Mouse (Mus musculus) frontal cortex, postnatal 25 days (tissue): Measurements from ENCODE around the gene Lrrc72.
"Not testable (repeated sequence)": the region's sequence is repeated elsewhere in the genome, so short reads cannot be mapped to it uniquely, and the experiment has no call there.

Source experiments
- DNase-seq, 2 experiments: peaks; one replicate each; pipeline ENCODE4 v3.0.0; 2022; ENCODE audit warnings: low spot score in 2 of 2

Gene Lrrc72

DNA sequence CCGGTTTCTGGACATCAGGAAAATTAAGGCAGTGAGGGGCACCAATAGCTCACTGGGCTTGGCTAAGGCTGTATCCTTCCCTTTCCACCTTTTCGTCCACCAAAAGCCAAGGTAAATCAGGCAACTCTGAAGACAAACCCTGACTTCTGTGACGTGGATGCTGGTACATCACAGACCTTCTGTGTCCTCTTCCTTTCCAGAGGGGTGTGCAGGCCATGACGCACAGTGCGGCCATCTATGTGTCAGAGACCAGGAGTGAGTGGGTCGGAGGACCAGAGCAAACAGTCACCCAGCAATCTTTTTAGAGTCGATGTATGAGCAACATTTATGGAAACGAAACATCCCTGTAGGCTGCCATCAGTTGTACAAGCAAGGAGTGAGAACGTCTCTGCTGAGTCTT is at the start of gene Lrrc72:
Gene Lrrc72, minus strand, starts transcription at position 101 of the 400 bp plus-strand sequence.
- DNase-seq = no peak

DNA sequence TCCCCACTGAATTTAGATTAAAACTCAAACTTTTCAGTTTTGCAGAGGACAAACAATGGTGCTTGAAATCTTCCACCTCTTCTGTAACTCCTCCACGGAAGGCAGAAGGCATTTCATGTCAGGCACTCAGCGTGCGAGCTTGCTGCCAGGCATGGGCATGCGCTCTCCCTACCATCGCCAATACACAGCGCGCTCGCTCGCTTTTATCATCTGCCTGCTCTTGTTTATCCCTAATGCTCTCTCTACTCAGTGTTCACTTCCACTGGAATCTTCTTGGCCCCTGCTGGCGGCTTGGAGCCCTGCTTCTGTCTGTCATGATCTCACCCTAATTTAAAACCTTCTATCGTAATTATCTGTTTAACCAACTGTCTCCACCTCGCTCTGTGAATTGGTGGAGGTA is 49.1 kb upstream of the Lrrc72 start:
- DNase-seq = no peak

DNA sequence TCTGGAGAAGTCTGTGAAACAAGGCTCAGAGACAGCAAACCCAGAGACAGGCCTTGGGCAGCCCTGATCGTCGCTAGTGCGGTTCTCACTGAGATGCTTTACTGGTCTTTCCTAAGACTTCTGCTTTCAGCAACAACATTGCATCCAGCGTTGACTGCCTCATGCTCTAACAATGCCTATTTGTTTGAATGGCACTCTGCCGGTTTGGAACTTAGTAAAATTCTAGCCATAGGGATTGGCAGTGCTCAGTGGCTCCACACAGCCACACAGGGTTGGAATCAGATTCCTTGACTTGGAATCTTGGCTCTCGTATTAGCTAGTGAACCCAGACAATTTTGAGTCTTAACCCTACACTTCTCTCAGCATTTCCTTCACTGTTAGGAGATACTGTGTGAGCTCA is 38.1 kb upstream of the Lrrc72 start:
- no peak for DNase-seq

GRCm38 (mm10) chr12:36290465-36290864 is 37.3 kb upstream of the Lrrc72 start:
- no peak for DNase-seq

GRCm38 (mm10) chr12:36289634-36290033 is 36.4 kb upstream of the Lrrc72 start:
- no peak for DNase-seq

DNA sequence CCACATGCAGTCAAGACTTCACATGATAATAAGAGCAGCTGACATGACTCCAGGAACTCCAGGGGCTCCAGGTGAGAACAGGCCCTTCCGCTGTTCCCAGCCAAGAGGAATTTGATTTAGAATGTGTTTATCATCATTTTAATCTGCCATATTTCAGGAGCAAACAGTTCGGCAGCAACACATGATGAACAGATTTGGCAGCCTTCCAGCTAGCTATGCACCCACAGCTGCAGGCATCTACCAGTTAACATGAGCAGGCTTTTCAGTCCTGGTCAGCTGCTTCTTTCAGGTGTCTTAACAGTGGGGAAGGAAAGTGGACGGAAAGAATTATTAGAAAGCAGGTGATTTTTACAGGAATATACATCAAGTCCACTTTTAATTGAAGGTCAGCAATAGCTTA is 21.6 kb upstream of the Lrrc72 start:
- no peak for DNase-seq

DNA sequence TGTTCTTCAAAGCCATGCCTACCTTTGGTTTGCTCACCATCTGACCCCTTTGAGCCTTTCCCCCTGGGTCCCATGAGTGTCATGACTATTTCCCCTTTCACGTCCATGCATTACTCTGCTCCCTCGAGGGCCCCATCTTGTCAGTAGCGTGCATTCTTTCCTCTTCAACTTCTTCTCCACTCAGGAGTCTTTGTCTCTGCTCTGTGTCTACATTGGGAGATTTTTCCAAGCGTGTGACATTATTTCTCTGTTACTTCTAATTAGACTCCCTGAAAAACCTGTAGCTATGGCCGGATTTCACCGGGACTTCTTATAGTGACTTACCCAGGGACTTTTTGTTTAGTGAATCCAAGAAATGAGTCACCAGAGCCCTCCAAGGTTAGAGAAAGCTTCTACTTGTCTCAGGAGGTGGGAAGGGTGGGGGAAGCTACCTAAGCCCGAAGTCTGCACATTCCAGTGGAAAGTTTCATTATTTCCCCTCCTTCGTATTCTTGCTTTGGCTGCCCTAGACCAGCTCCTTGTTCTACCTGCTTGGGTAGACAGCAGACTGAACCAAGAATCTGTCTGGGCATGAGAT is 14.6 kb upstream of the Lrrc72 start:
- DNase-seq = no peak

DNA sequence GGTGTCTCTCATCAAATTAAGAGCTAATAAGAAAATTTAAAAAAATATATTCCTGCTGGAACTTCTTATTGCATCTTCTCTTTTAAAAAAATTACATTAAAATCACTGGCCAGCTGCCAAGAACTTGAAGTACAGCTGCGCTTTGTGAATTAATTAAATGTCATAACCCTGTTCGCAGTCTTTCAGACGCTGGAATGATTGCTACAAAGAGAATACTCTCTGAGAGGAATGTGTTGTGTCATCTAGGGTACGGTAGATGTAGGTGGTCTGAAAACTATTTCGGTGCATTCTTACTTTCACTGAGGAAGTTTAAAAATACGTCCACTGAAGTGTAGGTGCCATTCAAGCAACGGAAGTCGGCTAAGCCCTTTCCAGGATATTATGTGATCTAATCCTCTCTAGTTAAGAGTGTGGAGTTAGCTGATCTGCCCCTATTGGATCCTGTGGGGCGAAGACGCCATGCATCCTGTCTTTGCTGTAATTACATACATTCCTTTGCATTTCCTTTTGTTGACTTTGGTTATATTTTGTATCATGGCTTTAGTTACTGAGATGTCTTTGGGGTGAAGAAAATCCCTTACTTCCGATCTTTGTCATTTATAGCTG is 9.0 kb upstream of the Lrrc72 start:
- no peak for DNase-seq

- DNase-seq = no peak
Measured at GRCm38 (mm10) chr12:36255413-36255812, 2.2 kb upstream of the Lrrc72 start.

DNA sequence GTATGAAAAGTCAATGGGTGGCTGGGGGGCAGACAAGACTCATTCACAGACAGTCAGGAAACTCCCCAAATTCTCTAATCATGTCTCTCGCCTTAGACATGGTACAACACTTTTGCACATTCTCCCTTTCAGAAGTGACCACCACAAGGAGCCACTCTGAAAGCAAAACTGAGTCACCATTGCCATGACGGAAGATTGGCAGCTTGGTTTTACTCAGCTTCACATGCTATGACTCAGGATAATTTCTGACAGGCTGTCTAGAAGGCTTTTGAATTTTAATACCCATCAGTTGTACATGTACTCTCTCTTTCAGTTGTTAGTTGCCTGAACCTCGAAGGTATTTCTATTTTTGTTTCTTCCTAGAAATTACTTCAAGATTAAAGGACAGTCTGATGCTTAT is 12.0 kb downstream of the Lrrc72 start:
- no peak for DNase-seq

DNA sequence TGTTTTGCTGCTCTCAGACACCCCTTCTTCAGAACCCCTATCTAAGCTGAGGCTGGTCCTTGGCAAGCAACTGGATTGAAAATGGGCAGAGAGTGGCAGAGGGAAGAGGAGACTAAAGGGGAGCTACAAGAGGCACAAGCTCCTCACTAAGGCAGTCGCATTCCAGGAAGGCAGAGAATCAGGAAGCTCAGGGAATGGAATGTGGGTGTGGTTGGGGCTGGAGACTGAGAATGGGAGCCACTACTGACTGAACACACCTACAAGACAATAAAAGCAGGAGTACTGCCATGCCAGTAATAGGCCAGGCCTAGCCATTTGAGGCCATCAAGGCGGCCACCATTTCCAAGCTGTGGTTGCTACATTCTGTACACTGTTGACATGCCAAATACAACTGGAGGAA is 21.8 kb downstream of the Lrrc72 start:
- DNase-seq = no peak

- DNase-seq = no peak
Measured at GRCm38 (mm10) chr12:36224392-36224791, 28.8 kb downstream of the Lrrc72 start.

- DNase-seq = no peak
Measured at GRCm38 (mm10) chr12:36216905-36217304, 36.3 kb downstream of the Lrrc72 start.

- DNase-seq = no peak
Measured at GRCm38 (mm10) chr12:36216230-36216629, 37.0 kb downstream of the Lrrc72 start.

GRCm38 (mm10) chr12:36215149-36215480 is 38.1 kb downstream of the Lrrc72 start:
- no peak for DNase-seq

DNA sequence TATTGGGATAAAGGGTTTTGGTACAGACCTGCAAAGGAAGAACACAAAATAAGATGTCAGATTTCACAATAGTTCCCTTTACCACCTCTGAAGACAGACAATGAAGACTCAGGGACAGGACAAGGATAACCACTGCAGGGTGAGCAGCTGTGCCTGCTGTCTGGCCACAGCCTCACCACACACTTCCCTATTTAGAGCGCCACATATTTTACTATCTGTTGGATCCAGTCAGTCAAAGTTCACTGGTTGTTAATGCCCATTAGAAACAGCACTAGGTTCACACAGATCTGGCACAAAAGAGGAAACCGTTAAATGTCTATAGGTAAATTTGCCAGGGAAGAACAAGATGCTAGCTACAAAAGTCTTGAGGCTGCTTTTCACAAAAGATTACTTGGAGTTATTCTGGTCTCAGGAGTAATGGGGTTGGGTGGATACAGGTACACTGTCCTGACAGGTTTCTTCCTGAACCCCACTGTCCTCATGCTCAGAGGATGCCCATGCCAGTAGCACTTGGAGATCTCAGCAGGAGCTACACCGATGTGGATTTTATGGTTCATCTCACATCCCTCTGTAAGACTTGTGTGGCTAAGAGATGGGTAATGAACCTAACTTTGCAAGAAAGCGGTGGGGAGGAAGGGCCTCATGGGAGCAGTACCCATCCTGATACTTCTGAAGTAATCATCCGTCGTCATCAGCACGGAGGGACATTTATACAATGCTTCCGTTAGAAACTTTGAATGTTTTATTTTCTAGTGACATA is 38.6 kb downstream of the Lrrc72 start:
- no peak for DNase-seq

DNA sequence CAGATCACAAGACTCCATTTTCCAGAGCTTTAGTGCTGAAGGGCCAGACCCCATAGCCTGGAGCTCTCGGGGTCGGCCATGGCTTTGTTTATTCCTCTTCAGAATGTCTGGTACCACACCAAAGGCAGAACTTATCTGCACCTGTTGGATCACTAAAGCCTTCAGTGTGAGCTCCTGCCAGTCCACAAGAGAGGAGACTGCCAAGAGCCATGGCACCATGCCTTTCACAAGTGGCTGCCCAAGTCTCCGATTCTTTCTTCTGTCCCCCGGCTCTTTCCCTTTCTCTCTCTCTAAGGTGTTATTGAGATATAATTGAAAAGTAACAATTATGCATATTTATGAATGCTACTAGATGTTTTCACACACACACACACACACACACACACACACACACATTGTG is 43.1 kb downstream of the Lrrc72 start:
- no peak for DNase-seq

- no peak for DNase-seq
Measured at GRCm38 (mm10) chr12:36208456-36208855, 44.7 kb downstream of the Lrrc72 start.

DNA sequence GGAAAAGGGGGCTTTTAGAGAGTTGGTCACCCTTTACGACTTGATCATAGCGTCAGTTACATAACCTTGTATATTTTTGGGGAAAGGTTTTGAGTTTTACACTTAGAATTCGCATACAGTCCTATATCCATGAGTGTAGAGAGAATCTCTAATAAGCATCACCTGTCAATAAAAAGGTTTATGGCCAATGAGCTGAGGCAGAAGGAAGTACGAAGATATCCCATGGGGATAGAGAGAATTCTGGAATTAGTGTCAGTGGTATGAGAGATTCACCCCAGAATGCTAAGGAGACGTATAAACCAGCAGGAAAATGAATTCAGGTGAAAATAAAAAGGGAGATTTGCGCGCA is 45.4 kb downstream of the Lrrc72 start:
- DNase-seq = no peak

GRCm38 (mm10) chr12:36207072-36207799 is 46.0 kb downstream of the Lrrc72 start:
- DNase-seq = peak in 1 of 2 experiments; percentile 10

GRCm38 (mm10) chr12:36205579-36206119 is 47.5 kb downstream of the Lrrc72 start:
- DNase-seq = not testable (repeated sequence)

GRCm38 (mm10) chr12:36194976-36195375 is 58.2 kb downstream of the Lrrc72 start:
- no peak for DNase-seq
